Mouse (Mus musculus): ENCODE results near the gene Olfr125. TPM values are rescaled to one million over a fixed set of nuclear protein-coding genes. Genes with fewer than 3 reads are reported as not detected.

Olfr125 gene
- polyA plus RNA-seq (2014; fragmentation: Illumina TruSeq; extraction: RNeasy Lipid Tissue Mini Kit (QIAGEN cat#74804); ENCODE audit: low read depth, low replicate concordance): not detected

GRCm38 (mm10) chr17:37832649-37833048 is at the start of gene Olfr125:
TSS of gene Olfr125 (plus strand) at chr17:37832949.

GRCm38 (mm10) chr17:37793229-37793628 is 39.5 kb upstream of the Olfr125 start, which contains the start of gene Olfr123:
TSS of gene Olfr123 (plus strand) at chr17:37793529.

GRCm38 (mm10) chr17:37799588-37799987 is 33.2 kb upstream of the Olfr125 start, which contains the start of gene Olfr124:
TSS of gene Olfr124 (plus strand) at chr17:37799888.

GRCm38 (mm10) chr17:37847183-37847582 is 14.4 kb downstream of the Olfr125 start, which contains the start of gene Olfr126:
TSS of gene Olfr126 (plus strand) at chr17:37847483.

Other genes starting within 250 kb of the Olfr125 start
- gene Olfr114, start 240.2 kb upstream of the Olfr125 start, polyA plus RNA-seq (2014; fragmentation: Illumina TruSeq; extraction: RNeasy Lipid Tissue Mini Kit (QIAGEN cat#74804); ENCODE audit: low read depth, low replicate concordance): not detected
- not detected for gene Olfr115, start 205.8 kb upstream of the Olfr125 start, polyA plus RNA-seq (2014; fragmentation: Illumina TruSeq; extraction: RNeasy Lipid Tissue Mini Kit (QIAGEN cat#74804); ENCODE audit: low read depth, low replicate concordance)
- gene Olfr116, start 205.8 kb upstream of the Olfr125 start, polyA plus RNA-seq (2014; fragmentation: Illumina TruSeq; extraction: RNeasy Lipid Tissue Mini Kit (QIAGEN cat#74804); ENCODE audit: low read depth, low replicate concordance): not detected
- not detected for gene Olfr117, start 169.2 kb upstream of the Olfr125 start, polyA plus RNA-seq (2014; fragmentation: Illumina TruSeq; extraction: RNeasy Lipid Tissue Mini Kit (QIAGEN cat#74804); ENCODE audit: low read depth, low replicate concordance)
- not detected for gene Olfr118, start 166.0 kb upstream of the Olfr125 start, polyA plus RNA-seq (2014; fragmentation: Illumina TruSeq; extraction: RNeasy Lipid Tissue Mini Kit (QIAGEN cat#74804); ENCODE audit: low read depth, low replicate concordance)
- gene Olfr119, start 136.4 kb upstream of the Olfr125 start, polyA plus RNA-seq (2014; fragmentation: Illumina TruSeq; extraction: RNeasy Lipid Tissue Mini Kit (QIAGEN cat#74804); ENCODE audit: low read depth, low replicate concordance): not detected
- not detected for gene Olfr120, start 111.1 kb upstream of the Olfr125 start, polyA plus RNA-seq (2014; fragmentation: Illumina TruSeq; extraction: RNeasy Lipid Tissue Mini Kit (QIAGEN cat#74804); ENCODE audit: low read depth, low replicate concordance)
- not detected for gene Olfr121, start 84.1 kb upstream of the Olfr125 start, polyA plus RNA-seq (2014; fragmentation: Illumina TruSeq; extraction: RNeasy Lipid Tissue Mini Kit (QIAGEN cat#74804); ENCODE audit: low read depth, low replicate concordance)
- not detected for gene Olfr122, start 64.3 kb upstream of the Olfr125 start, polyA plus RNA-seq (2014; fragmentation: Illumina TruSeq; extraction: RNeasy Lipid Tissue Mini Kit (QIAGEN cat#74804); ENCODE audit: low read depth, low replicate concordance)
- not detected for gene Olfr123, start 39.4 kb upstream of the Olfr125 start, polyA plus RNA-seq (2014; fragmentation: Illumina TruSeq; extraction: RNeasy Lipid Tissue Mini Kit (QIAGEN cat#74804); ENCODE audit: low read depth, low replicate concordance)
- gene Olfr124, start 33.1 kb upstream of the Olfr125 start, polyA plus RNA-seq (2014; fragmentation: Illumina TruSeq; extraction: RNeasy Lipid Tissue Mini Kit (QIAGEN cat#74804); ENCODE audit: low read depth, low replicate concordance): not detected
- not detected for gene Olfr126, start 14.5 kb downstream of the Olfr125 start, polyA plus RNA-seq (2014; fragmentation: Illumina TruSeq; extraction: RNeasy Lipid Tissue Mini Kit (QIAGEN cat#74804); ENCODE audit: low read depth, low replicate concordance)
- gene Olfr127, start 67.5 kb downstream of the Olfr125 start, polyA plus RNA-seq (2014; fragmentation: Illumina TruSeq; extraction: RNeasy Lipid Tissue Mini Kit (QIAGEN cat#74804); ENCODE audit: low read depth, low replicate concordance): not detected
- gene Olfr128, start 87.6 kb downstream of the Olfr125 start, polyA plus RNA-seq (2014; fragmentation: Illumina TruSeq; extraction: RNeasy Lipid Tissue Mini Kit (QIAGEN cat#74804); ENCODE audit: low read depth, low replicate concordance): not detected
- not detected for gene Olfr761, start 120.1 kb downstream of the Olfr125 start, polyA plus RNA-seq (2014; fragmentation: Illumina TruSeq; extraction: RNeasy Lipid Tissue Mini Kit (QIAGEN cat#74804); ENCODE audit: low read depth, low replicate concordance)
- not detected for gene Olfr129, start 227.1 kb downstream of the Olfr125 start, polyA plus RNA-seq (2014; fragmentation: Illumina TruSeq; extraction: RNeasy Lipid Tissue Mini Kit (QIAGEN cat#74804); ENCODE audit: low read depth, low replicate concordance)
- not detected for gene Olfr130, start 231.0 kb downstream of the Olfr125 start, polyA plus RNA-seq (2014; fragmentation: Illumina TruSeq; extraction: RNeasy Lipid Tissue Mini Kit (QIAGEN cat#74804); ENCODE audit: low read depth, low replicate concordance)

All from heart, adult 10 weeks (tissue).